Mouse (Mus musculus): ENCODE measurements at regions not wholly inside any gene's neighbourhood (a gene's known extent, or its start where the extent isn't known, plus 50 kb on each side); places are given as distances from the start of the nearest gene placed in this dataset.

- no peaks in the 10 kb centered on the region for H3K4me1 ChIP-seq
- no peaks in the 10 kb centered on the region for H3K9me3 ChIP-seq
- ATAC-seq (ENCODE audit: insufficient read depth, low FRiP score, low read depth), result no peak
- no peak overlapping the region for H3K27ac ChIP-seq
- H3K4me3 ChIP-seq (replicated peaks), result no peak overlapping the region
- no peaks in the 10 kb centered on the region for H3K36me3 ChIP-seq
- H3K4me2 ChIP-seq, result no peak overlapping the region
- H3K9ac ChIP-seq, result no peak overlapping the region
- H3K27me3 ChIP-seq (replicated peaks), result no peaks in the 10 kb centered on the region
- WGBS, result 41% methylated on average over 7 of the region's 7 CpGs
Measured at GRCm38 (mm10) chr6:98514376-98514775, 171.8 kb upstream of the Gm765 start.

- Histone ChIP-seq H3K4me1 (no peaks in the 10 kb centered on the region), H3K9me3 (no peaks in the 10 kb centered on the region), H3K36me3 (no peaks in the 10 kb centered on the region), H3K27me3 (replicated peaks) (no peaks in the 10 kb centered on the region), H3K27ac (no peak overlapping the region), H3K4me3 (replicated peaks) (no peak overlapping the region), H3K9ac (no peak overlapping the region), H3K4me2 (no peak overlapping the region)
- ATAC-seq (ENCODE audit: insufficient read depth, low FRiP score, low read depth), result no peak
- 28% methylated on average over 3 of the region's 3 CpGs for WGBS
Measured at GRCm38 (mm10) chr6:98513217-98513616, 170.7 kb upstream of the Gm765 start.

DNA sequence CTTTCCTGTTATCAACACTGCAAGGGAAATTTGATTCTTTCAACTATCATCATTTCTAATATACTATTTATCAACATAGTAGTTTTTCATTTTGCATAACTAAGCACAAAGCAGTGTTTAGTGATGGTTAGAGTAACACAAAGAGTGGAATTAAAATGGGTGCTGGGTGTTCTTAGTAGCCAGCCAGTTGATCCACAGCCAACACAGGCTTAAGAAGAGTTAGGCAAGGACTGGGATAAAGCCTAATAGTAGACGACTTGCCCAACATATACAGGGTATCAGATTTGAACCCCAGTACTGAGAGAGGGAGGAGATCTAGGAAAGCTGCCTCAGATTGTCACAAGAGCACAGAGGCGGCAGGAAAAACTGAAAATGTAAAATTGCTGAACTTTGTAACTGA, 160.2 kb upstream of the Gm765 start:
- H3K27me3 ChIP-seq (replicated peaks), result no peaks in the 10 kb centered on the region
- H3K4me2 ChIP-seq, result no peak overlapping the region
- no peak for ATAC-seq (ENCODE audit: insufficient read depth, low FRiP score, low read depth)
- H3K9ac ChIP-seq, result no peak overlapping the region
- WGBS, result 72% methylated on average over 2 of the region's 2 CpGs
- H3K4me3 ChIP-seq (replicated peaks), result no peak overlapping the region
- no peak overlapping the region for H3K27ac ChIP-seq
- no peaks in the 10 kb centered on the region for H3K9me3 ChIP-seq
- H3K4me1 ChIP-seq, result no peaks in the 10 kb centered on the region
- H3K36me3 ChIP-seq, result no peaks in the 10 kb centered on the region

DNA sequence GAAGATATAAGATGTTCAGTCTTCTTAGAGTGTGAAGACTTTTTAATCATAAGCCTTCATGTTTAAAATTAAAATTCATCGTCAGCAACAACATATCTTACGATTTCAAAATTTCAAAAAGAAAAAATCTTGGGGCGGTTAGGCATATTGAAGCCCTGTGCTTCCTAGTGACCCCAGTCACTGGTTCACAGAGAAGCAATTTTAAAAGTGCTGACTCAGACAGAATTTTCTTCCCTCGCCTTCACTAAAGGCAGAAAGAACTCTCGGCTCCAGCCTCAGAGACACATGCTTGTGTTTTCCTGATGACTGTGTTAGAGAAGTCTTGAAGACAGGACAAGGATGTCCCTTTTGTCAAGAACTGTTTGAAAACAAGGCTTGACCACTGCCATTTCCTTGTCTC, 157.2 kb upstream of the Gm765 start:
- no peak for ATAC-seq (ENCODE audit: insufficient read depth, low FRiP score, low read depth)
- Histone ChIP-seq H3K27ac (no peak overlapping the region), H3K36me3 (no peaks in the 10 kb centered on the region), H3K9ac (no peak overlapping the region), H3K4me3 (replicated peaks) (no peak overlapping the region), H3K27me3 (replicated peaks) (no peaks in the 10 kb centered on the region), H3K4me2 (no peak overlapping the region), H3K9me3 (no peaks in the 10 kb centered on the region), H3K4me1 (no peaks in the 10 kb centered on the region)
- 76% methylated on average over 5 of the region's 5 CpGs for WGBS

DNA sequence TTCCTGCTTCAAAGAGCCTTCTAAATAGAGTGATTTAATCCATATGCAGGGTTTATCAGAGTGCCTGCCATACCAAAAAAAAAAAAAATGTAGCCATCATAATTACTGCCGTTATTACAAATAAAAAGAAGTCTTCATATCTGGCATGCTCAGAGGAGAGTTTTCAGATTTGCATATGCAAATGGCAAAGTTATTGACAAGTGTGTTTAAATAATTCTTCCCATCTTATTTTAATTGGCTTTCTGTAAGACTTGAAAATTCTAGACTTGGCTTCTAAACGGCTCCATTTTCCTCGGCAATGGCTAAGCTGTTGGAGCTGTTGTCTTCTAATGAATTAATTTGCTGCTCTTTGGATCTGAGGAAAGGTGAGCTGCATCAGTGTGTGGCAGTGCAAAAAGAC, 144.1 kb upstream of the Gm765 start:
- 86% methylated on average over 3 of the region's 3 CpGs for WGBS
- Histone ChIP-seq H3K4me1 (no peaks in the 10 kb centered on the region), H3K9ac (no peak overlapping the region), H3K27me3 (replicated peaks) (no peaks in the 10 kb centered on the region), H3K27ac (no peak overlapping the region), H3K36me3 (no peaks in the 10 kb centered on the region), H3K9me3 (no peaks in the 10 kb centered on the region), H3K4me3 (replicated peaks) (no peak overlapping the region), H3K4me2 (no peak overlapping the region)
- no peak for ATAC-seq (ENCODE audit: insufficient read depth, low FRiP score, low read depth)

DNA sequence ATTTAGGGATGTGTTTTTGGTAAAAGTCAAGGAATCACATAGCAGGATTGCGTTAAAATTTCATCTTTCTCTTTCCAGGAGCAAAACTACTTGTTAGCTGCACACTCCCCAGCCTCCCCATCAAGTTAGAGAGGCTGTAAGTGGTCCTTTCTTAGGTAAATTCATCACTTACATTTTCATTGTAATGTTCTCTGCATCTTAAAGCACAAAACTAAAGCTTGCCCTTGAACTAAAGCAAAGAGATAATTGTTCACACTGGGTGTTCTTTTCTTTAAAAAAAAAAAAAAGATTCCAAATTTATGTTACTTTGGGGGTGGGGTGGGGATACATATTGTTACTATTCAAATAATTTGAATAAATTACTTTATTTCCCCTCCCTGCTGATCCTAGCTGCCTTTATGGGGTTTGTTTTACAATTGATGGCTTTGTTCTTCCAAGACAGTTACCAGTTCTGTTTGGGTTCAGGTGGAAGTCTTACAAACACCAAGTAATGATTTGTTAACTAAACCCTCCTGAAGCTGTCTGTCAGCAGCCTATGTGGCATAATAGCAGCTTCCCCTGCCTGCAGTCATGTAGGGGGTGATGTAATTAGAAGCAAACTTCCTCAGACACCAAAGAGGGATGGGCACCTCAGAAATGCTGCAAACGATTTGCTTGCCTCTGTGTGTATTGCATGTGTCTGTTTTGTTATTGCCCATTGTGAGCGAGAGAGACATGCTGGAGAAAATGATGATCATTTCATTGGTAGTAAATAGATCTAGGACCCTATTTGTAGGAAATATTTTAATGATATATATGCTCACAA, 141.0 kb upstream of the Gm765 start:
- ATAC-seq (ENCODE audit: insufficient read depth, low FRiP score, low read depth), result no peak
- no peak overlapping the region for H3K9ac ChIP-seq
- H3K9me3 ChIP-seq, result no peaks in the 10 kb centered on the region
- H3K4me2 ChIP-seq, result no peak overlapping the region
- H3K4me3 ChIP-seq (replicated peaks), result no peak overlapping the region
- H3K36me3 ChIP-seq, result no peaks in the 10 kb centered on the region
- no peak overlapping the region for H3K27ac ChIP-seq
- 52% methylated on average over 3 of the region's 3 CpGs for WGBS
- H3K27me3 ChIP-seq (replicated peaks), result no peaks in the 10 kb centered on the region
- no peaks in the 10 kb centered on the region for H3K4me1 ChIP-seq

DNA sequence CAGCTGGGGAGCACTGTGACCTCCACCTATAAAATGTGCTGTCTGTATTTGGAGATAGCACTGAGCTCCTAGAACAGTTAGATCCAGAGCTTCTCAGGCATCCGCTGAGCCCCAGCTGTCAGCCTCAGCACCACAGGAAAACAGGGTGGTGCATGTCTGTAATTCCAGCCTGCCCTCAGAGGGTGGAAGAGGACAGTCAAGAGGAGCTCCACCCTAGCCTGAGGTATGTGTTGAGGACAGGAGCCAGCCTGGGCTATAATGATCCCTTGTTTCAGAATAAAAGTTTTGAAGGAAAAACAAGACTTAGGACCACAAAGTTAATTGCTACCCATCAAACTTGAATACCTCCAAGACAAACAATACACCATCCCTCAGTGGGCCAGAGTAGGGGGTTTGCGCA, 139.8 kb upstream of the Gm765 start:
- no peaks in the 10 kb centered on the region for H3K27me3 ChIP-seq (replicated peaks)
- no peak overlapping the region for H3K27ac ChIP-seq
- WGBS, result 70% methylated on average over 2 of the region's 2 CpGs
- no peak overlapping the region for H3K4me2 ChIP-seq
- no peak for ATAC-seq (ENCODE audit: insufficient read depth, low FRiP score, low read depth)
- no peaks in the 10 kb centered on the region for H3K36me3 ChIP-seq
- H3K4me1 ChIP-seq, result no peaks in the 10 kb centered on the region
- no peak overlapping the region for H3K4me3 ChIP-seq (replicated peaks)
- H3K9ac ChIP-seq, result no peak overlapping the region
- no peaks in the 10 kb centered on the region for H3K9me3 ChIP-seq

DNA sequence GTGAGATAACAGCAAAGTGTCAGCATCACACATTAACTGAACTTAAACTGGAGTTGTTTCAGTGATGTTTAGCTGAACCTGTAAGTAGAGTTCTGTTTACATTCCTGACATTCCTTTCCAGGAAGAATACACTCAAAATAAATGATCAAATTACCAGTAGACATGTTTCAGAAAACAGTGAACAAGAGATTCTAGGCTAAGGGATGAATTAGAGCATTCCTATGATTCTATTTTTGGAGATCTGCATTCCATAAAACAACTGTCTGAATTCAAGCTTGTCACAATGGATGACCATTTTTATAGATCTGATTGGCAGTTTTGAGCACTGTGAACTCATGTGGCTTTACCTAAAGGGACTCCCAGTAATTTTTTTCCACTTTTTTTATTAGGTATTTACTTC, 125.0 kb upstream of the Gm765 start:
- no peak for ATAC-seq (ENCODE audit: insufficient read depth, low FRiP score, low read depth)
- no peaks in the 10 kb centered on the region for H3K9me3 ChIP-seq
- H3K27me3 ChIP-seq (replicated peaks), result no peaks in the 10 kb centered on the region
- H3K4me1 ChIP-seq, result no peaks in the 10 kb centered on the region
- H3K4me3 ChIP-seq (replicated peaks), result no peak overlapping the region
- H3K4me2 ChIP-seq, result no peak overlapping the region
- no peak overlapping the region for H3K9ac ChIP-seq
- no peak overlapping the region for H3K27ac ChIP-seq
- no peaks in the 10 kb centered on the region for H3K36me3 ChIP-seq

- Histone ChIP-seq H3K4me1 (no peaks in the 10 kb centered on the region), H3K4me2 (no peak overlapping the region), H3K36me3 (no peaks in the 10 kb centered on the region), H3K9ac (no peak overlapping the region), H3K27ac (no peak overlapping the region), H3K4me3 (replicated peaks) (no peak overlapping the region), H3K9me3 (no peaks in the 10 kb centered on the region), H3K27me3 (replicated peaks) (no peaks in the 10 kb centered on the region)
- no peak for ATAC-seq (ENCODE audit: insufficient read depth, low FRiP score, low read depth)
- 43% methylated on average over 7 of the region's 7 CpGs for WGBS
Measured at GRCm38 (mm10) chr6:98452277-98452676, 109.7 kb upstream of the Gm765 start.

DNA sequence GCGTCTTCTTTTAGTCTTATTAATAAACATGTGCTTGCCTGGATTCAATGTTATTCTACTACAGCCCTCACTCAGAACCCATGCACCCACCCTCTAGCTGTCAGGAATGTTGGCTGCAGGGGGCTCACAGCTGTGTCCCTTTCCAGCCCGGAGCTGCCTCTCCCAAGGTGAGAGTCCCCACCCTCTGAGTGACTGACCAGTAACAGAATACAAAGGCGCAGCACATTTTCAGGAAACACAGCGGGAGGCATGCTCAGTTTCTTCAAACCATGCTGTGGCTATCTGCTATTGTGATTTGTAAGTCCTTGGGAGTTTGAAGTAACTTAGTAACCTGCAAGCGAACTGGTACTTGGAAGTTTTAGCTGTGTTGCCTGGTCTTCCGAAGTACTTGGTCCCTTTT, 93.1 kb upstream of the Gm765 start:
- 27% methylated on average over 6 of the region's 6 CpGs for WGBS
- H3K4me2 ChIP-seq, result 0 out of 2 replicates have a peak overlapping the region, but pooled peaks have one; percentile 16

DNA sequence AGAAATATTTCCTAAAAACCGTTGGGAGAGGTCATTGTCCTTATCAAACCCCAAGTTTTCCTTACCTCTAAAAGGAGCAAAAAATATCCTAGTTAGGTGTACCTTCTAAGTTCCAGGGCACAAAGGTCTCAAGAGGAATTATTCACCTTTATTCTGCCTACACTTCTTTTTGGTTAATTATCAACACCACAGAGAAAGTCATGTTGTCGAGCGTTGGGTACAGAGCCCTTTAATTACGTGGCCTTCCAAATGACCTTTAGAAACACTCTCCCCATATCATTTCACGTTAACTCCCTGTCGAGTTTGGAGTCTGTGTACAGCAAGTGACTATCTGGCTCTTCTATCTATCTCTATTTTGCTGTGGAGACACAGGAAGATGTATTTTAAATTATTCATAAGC, 90.7 kb upstream of the Gm765 start:
- H3K27me3 ChIP-seq (replicated peaks), result no peaks in the 10 kb centered on the region
- H3K4me2 ChIP-seq, result no peak overlapping the region
- no peak overlapping the region for H3K9ac ChIP-seq
- H3K4me3 ChIP-seq (replicated peaks), result no peak overlapping the region
- H3K4me1 ChIP-seq, result no peaks in the 10 kb centered on the region
- H3K27ac ChIP-seq, result no peak overlapping the region
- no peaks in the 10 kb centered on the region for H3K9me3 ChIP-seq
- no peaks in the 10 kb centered on the region for H3K36me3 ChIP-seq
- 50% methylated on average over 6 of the region's 6 CpGs for WGBS
- ATAC-seq (ENCODE audit: insufficient read depth, low FRiP score, low read depth), result no peak

More for the DNA sequence above, 93.1 kb upstream of the Gm765 start:
- Histone ChIP-seq H3K9ac (no peak overlapping the region), H3K9me3 (no peaks in the 10 kb centered on the region), H3K4me1 (no peaks in the 10 kb centered on the region), H3K27me3 (replicated peaks) (no peaks in the 10 kb centered on the region), H3K36me3 (no peaks in the 10 kb centered on the region), H3K4me3 (replicated peaks) (no peak overlapping the region), H3K27ac (no peak overlapping the region)
- ATAC-seq (ENCODE audit: insufficient read depth, low FRiP score, low read depth), result no peak

- H3K4me1 ChIP-seq, result no peaks in the 10 kb centered on the region
- 66% methylated on average over 5 of the region's 5 CpGs for WGBS
- no peak overlapping the region for H3K4me3 ChIP-seq (replicated peaks)
- H3K9ac ChIP-seq, result no peak overlapping the region
- H3K9me3 ChIP-seq, result no peaks in the 10 kb centered on the region
- H3K36me3 ChIP-seq, result no peaks in the 10 kb centered on the region
- no peaks in the 10 kb centered on the region for H3K27me3 ChIP-seq (replicated peaks)
- H3K4me2 ChIP-seq, result no peak overlapping the region
- H3K27ac ChIP-seq, result no peak overlapping the region
- ATAC-seq (ENCODE audit: insufficient read depth, low FRiP score, low read depth), result no peak
Measured at GRCm38 (mm10) chr6:98429120-98429519, 86.6 kb upstream of the Gm765 start.

- H3K4me3 ChIP-seq (replicated peaks), result no peak overlapping the region
- no peaks in the 10 kb centered on the region for H3K27me3 ChIP-seq (replicated peaks)
- no peaks in the 10 kb centered on the region for H3K4me1 ChIP-seq
- 87% methylated on average over 1 of the region's 1 CpGs for WGBS
- H3K9ac ChIP-seq, result no peak overlapping the region
- ATAC-seq (ENCODE audit: insufficient read depth, low FRiP score, low read depth), result no peak
- no peak overlapping the region for H3K27ac ChIP-seq
- H3K4me2 ChIP-seq, result no peak overlapping the region
- H3K36me3 ChIP-seq, result no peaks in the 10 kb centered on the region
- no peaks in the 10 kb centered on the region for H3K9me3 ChIP-seq
Measured at GRCm38 (mm10) chr6:98402605-98403004, 60.1 kb upstream of the Gm765 start.

All from stomach, embryonic 15.5 days (tissue).